Mouse (Mus musculus) myocyte (in vitro differentiated cells): ENCODE data around the gene Kctd2.

Source experiments
- CEBPB ChIP-seq: IDR thresholded peaks from 2 replicates; pipeline ENCODE4 v1.6.1; 2011; ENCODE audit warnings: mild to moderate bottlenecking, moderate library complexity; ENCODE audit not compliant: poor library complexity, insufficient read depth, severe bottlenecking
- E2F4 ChIP-seq: IDR thresholded peaks from one replicate; pipeline ENCODE4 v1.6.1; 2011; ENCODE audit warnings: mild to moderate bottlenecking, control low read depth, moderate library complexity; ENCODE audit not compliant: insufficient read depth
- MAX ChIP-seq: IDR thresholded peaks from one replicate; pipeline ENCODE4 v1.6.1; 2011; ENCODE audit warnings: low read depth, mild to moderate bottlenecking, control low read depth
- MYOD1 ChIP-seq, 3 experiments: IDR thresholded peaks; one replicate each; pipeline ENCODE4 v1.6.1; 2011; ENCODE audit warnings: control low read depth in 2 of 3, low read depth in 2 of 3, mild to moderate bottlenecking in 2 of 3, moderate library complexity in 1 of 3; ENCODE audit not compliant: insufficient read length in 2 of 3, control insufficient read depth in 1 of 3
- POLR2A ChIP-seq: IDR thresholded peaks from one replicate; pipeline ENCODE4 v1.6.1; 2011; ENCODE audit warnings: low read depth, mild to moderate bottlenecking, control low read depth, moderate library complexity; ENCODE audit not compliant: insufficient read length
- POLR2AphosphoS2 ChIP-seq: IDR thresholded peaks from one replicate; pipeline ENCODE4 v1.6.1; 2011; ENCODE audit warnings: low read depth, control low read depth; ENCODE audit not compliant: insufficient read length
- TCF12 ChIP-seq: IDR thresholded peaks from one replicate; pipeline ENCODE4 v1.6.1; 2011; ENCODE audit warnings: mild to moderate bottlenecking, control low read depth; ENCODE audit not compliant: poor library complexity, insufficient read depth, severe bottlenecking
- USF1 ChIP-seq: IDR thresholded peaks from one replicate; pipeline ENCODE4 v1.6.1; 2011; ENCODE audit warnings: low read depth, mild to moderate bottlenecking, control low read depth, moderate library complexity

GRCm38 (mm10) chr11:115464851-115465250 is 44.9 kb downstream of the Kctd2 start:
- TF ChIP-seq E2F4 = no peak
- TF ChIP-seq USF1 = no peak
- no peak for TF ChIP-seq POLR2A
- no peak for TF ChIP-seq TCF12
- no peak for TF ChIP-seq MAX
- TF ChIP-seq CEBPB = no peak
- TF ChIP-seq POLR2AphosphoS2 = no peak
- no peak for TF ChIP-seq MYOD1 (IDR thresholded peaks at IDR 0.05; ENCODE audit: control insufficient read depth in 1 of 3, insufficient read length in 2 of 3, low read depth in 2 of 3)
